8 mouse cellular contexts compared by ENCODE assay signal in the genomic region with DNA sequence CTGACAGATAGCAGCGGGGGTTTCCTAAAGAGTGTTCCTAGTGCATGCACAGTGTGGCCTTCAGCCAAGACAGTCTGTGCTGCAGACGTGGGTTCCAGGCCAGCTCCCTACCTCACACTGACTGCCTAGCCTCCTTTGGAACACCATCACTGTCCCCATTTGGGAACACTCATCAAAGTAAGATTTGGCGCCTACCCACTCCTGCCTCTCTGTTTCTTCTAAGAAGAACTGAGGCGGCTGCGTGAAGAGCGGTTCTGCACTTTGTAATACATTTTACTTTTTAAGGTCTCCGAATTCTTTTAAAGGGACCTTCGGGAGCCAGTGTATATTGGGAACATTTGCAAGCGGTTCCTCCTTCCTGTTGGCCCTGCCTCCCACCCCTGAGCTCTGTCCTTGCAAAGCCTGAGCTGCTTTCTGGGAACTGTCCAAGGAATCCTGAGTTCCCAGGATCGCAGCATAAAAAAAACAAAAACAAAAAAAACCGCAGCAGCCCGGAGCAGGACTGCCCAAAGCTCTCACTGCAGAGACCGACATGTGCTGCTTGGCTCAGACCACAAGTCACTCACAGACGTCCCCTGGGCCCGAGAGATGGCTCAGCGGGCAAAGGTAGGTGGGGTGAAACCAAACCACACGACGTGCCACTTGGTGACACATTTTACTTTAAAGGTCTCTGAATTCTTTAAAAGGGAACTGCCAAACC. TPM values are rescaled to one million over a fixed set of nuclear protein-coding genes. Genes with fewer than 3 reads are reported as not detected.
A peak's percentile ranks its signal among the peaks of the same experiment; 100 is the strongest.
DNase-seq lines count a peak whose midpoint lies in the region; ATAC-seq and TF ChIP-seq lines count a peak whose summit lies in the region.

No protein-coding gene starts in this region.

- peak overlapping the region; percentile 33 for H3K4me2 ChIP-seq in intestine, embryonic 15.5 days (replicated peaks)
- H3K4me2 ChIP-seq in hindbrain, embryonic 12.5 days (replicated peaks) = no peak overlapping the region

- H3K27ac ChIP-seq in ES-E14 (ENCODE audit: insufficient read depth, low read depth, low read length, poor library complexity, severe bottlenecking) = no peak overlapping the region
- peak overlapping the region; percentile 68 for H3K27ac ChIP-seq in intestine, embryonic 15.5 days
- no peak overlapping the region for H3K27ac ChIP-seq in hindbrain, embryonic 12.5 days

- H3K27me3 ChIP-seq in intestine, embryonic 15.5 days (replicated peaks) = no peaks in the 10 kb centered on the region
- peaks cover 21% of the 10 kb centered on the region for H3K27me3 ChIP-seq in hindbrain, embryonic 12.5 days

- H3K4me3 ChIP-seq in ES-E14 (ENCODE audit: insufficient read depth in 1 of 2, low read depth in 1 of 2, low read length in 2 of 2, poor library complexity in 1 of 2, severe bottlenecking in 1 of 2) = no peak overlapping the region; a peak in 1 of 4 replicates
- no peak overlapping the region for H3K4me3 ChIP-seq in intestine, embryonic 15.5 days (replicated peaks)
- H3K4me3 ChIP-seq in hindbrain, embryonic 12.5 days = no peak overlapping the region

- in situ Hi-C loops in ES-E14 (cut with MboI; ENCODE audit: low sequenced_read_pairs in 2 of 2, unreplicated experiment in 2 of 2) = no loop called here

- peaks cover 26 to 53% of the 10 kb centered on the region in 2 experiments for H3K4me1 ChIP-seq in ES-E14 (ENCODE audit: control insufficient read depth in 2 of 2, insufficient read depth in 2 of 2, low read length in 2 of 2, poor library complexity in 1 of 2)
- H3K4me1 ChIP-seq in intestine, embryonic 15.5 days (replicated peaks) = peaks cover 53% of the 10 kb centered on the region
- H3K4me1 ChIP-seq in hindbrain, embryonic 12.5 days = peaks cover 13% of the 10 kb centered on the region

- 38% methylated on average over 18 of the region's 18 CpGs for WGBS in intestine, embryonic 15.5 days
- WGBS in hindbrain, embryonic 12.5 days = 54% methylated on average over 18 of the region's 18 CpGs

- no peaks in the 10 kb centered on the region for H3K9me3 ChIP-seq in ES-E14 (ENCODE audit: control insufficient read depth, insufficient read depth, low read depth, low read length)
- no peaks in the 10 kb centered on the region for H3K9me3 ChIP-seq in intestine, embryonic 15.5 days
- H3K9me3 ChIP-seq in hindbrain, embryonic 12.5 days (replicated peaks) = no peaks in the 10 kb centered on the region

- peak; percentile 24 to 44 for DNase-seq in left cerebral cortex, adult 18-20 months (ENCODE audit: low spot score in 2 of 2)
- DNase-seq in left cerebral cortex, adult 8-10 months (ENCODE audit: low spot score in 2 of 2) = no peak
- no peak for DNase-seq in ES-E14 (ENCODE audit: low read depth, low spot score)
- peak; percentile 63 to 70 for DNase-seq in cerebellum, postnatal 14 days
- peak; percentile 47 for DNase-seq in lung, postnatal 36 days

- no peaks in the 10 kb centered on the region for H3K36me3 ChIP-seq in ES-E14 (ENCODE audit: control insufficient read depth, insufficient read depth, low read length, poor library complexity, severe bottlenecking)
- H3K36me3 ChIP-seq in intestine, embryonic 15.5 days = no peaks in the 10 kb centered on the region
- H3K36me3 ChIP-seq in hindbrain, embryonic 12.5 days = no peaks in the 10 kb centered on the region

- peak; percentile 13; the same call in 1 of the 2 replicates for ATAC-seq in intestine, embryonic 15.5 days
- ATAC-seq in inflammation-experienced regulatory T-cells, adult 6 months = no peak
- no peak for ATAC-seq in hindbrain, embryonic 12.5 days (ENCODE audit: low FRiP score)

- no peak overlapping the region for H3K9ac ChIP-seq in ES-E14 (ENCODE audit: insufficient read depth, low read depth, low read length, poor library complexity, severe bottlenecking)
- H3K9ac ChIP-seq in intestine, embryonic 15.5 days = no peak overlapping the region
- H3K9ac ChIP-seq in hindbrain, embryonic 12.5 days = no peak overlapping the region

TF ChIP-seq in ES-E14, 5 proteins besides CTCF, POLR2A, EP300 and RAD21:
- peak; percentile 74 for TF ChIP-seq ZNF384 (IDR thresholded peaks at IDR 0.05; ENCODE audit: low read depth, low read length)
- TF ChIP-seq ZC3H11A (IDR thresholded peaks at IDR 0.05; ENCODE audit: borderline replicate concordance, low read depth, low read length) = no peak

RNA-seq across cellular contexts. Expression of gene Tmem51, which starts 6.4 kb away (rescaled TPM):
- total RNA-seq in left cerebral cortex, adult 18-20 months (2021) = 1 to 10 TPM; 5.3 to 5.7 TPM
- 1 to 10 TPM; 5.0 to 6.8 (median 5.4) TPM for total RNA-seq in left cerebral cortex, adult 8-10 months (2022)
- total RNA-seq in ES-E14 (2012; rRNA removed) = 13.6 and 24.0 TPM in 2 replicates
- polyA plus RNA-seq in intestine, embryonic 15.5 days (2015; fragmentation: Nextera tagmentation; extraction: Ambion mirVana) = 103 and 109 TPM in 2 replicates
- 1 to 10 TPM in 1 of 3 experiments, under 1 TPM in 2; 0.17 to 1.4 (median 0.50) TPM for polyA plus RNA-seq in inflammation-experienced regulatory T-cells, adult 6 months (2017; shearing (Covaris generic))
- polyA plus RNA-seq in hindbrain, embryonic 12.5 days (2016; fragmentation: Nextera tagmentation; extraction: Ambion mirVana) = 7.1 and 8.7 TPM in 2 replicates

Comparison
In these comparisons a context has a peak if more than half of its experiments do, and no peak if none do; other contexts are left out.
1. DNase-seq: peak in left cerebral cortex, adult 18-20 months (2 of 2), cerebellum, postnatal 14 days (2 of 2) and lung, postnatal 36 days (single experiment); none in left cerebral cortex, adult 8-10 months (0 of 2) and ES-E14 (single experiment).